Mouse (Mus musculus): Measurements from ENCODE around the gene Laptm4a. TPM values are rescaled to one million over a fixed set of nuclear protein-coding genes. Genes with fewer than 3 reads are reported as not detected.

Laptm4a gene
- polyA plus RNA-seq (2012; rRNA removed; ENCODE audit: low replicate concordance): 237 and 414 TPM in 2 replicates

GRCm38 (mm10) chr12:8921394-8922368, at the start of gene Laptm4a:
TSS of gene Laptm4a (plus strand) at chr12:8921664.

DNA sequence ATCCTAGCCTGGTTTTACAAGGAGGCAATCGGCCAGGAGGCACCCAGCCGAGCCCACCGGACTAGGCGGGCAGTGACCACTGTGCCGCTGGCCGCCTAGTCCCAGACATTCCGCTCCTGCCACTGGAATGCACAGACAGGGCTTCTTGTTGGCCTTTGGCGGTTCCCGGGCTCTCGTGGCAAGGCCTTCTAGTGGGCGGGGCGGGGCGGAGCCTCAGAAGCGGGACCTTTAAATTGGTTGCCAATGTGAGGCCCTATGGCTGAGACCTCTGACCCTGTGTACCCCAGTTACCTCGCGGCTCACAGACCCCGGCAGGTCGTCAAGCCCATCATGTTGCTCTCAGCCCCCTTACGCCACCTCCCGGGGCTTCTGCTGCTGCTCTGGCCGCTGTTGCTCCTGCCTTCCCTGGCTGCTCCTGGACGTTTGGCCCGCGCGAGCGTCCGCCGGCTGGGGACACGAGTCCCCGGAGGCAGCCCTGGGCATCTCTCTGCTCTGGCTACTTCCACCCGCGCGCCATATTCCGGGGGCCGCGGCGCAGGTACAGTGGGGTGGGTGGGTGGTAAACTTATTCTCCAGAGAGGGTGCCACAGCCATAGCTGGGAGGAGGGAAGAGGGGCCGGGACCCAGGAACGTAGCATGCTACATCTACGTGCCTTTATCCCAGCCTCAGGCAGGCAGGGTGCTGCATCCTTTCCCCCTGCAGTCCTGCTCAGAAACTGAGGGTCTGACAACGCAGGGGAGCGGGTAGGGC, 26.4 kb downstream of the Laptm4a start, which contains the start of gene Matn3:
Matn3 (plus strand) TSS at position 216 of the 751 bp plus-strand sequence.

DNA sequence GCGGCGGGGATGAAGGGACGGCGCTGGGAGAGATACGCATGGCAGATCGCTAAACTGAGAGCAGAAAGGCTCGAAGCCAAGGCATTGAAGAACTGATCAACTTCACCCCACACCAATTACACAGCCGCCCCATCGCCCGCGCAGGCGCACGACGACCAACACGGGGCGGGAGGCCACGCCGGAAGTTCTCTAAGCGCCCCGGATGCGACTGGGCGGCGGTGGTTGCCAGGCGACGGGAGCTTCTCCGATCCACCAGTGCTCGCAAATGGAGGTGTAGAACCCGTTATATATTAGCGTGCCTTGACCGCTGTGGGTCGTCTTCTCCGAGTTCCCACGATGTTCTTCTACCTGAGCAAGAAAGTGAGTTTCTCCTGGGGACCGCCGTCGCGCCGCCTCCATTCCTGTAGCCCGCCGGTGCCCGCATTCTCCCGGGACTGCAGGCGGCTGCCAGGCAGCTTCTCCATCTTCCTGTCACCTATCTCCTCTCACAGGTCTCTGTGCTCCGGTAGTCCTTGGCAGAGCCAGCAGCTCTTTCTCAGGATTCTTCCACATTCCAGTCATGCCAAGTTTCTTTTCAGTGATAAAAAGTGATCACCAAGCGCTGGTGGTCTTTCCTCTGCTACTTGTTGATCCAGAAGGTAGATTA, 52.5 kb downstream of the Laptm4a start, which contains the start of gene Wdr35:
Wdr35 (plus strand) TSS at position 73 of the 646 bp plus-strand sequence.

Other genes starting within 250 kb of the Laptm4a start
- gene Pum2, start 247.5 kb upstream of the Laptm4a start, polyA plus RNA-seq (2012; rRNA removed; ENCODE audit: low replicate concordance): 47.5 and 86.7 TPM in 2 replicates
- gene Sdc1, start 150.3 kb upstream of the Laptm4a start, polyA plus RNA-seq (2012; rRNA removed; ENCODE audit: low replicate concordance): 54.4 and 64.7 TPM in 2 replicates
- not detected in 2 replicates for gene Matn3, start 26.3 kb downstream of the Laptm4a start, polyA plus RNA-seq (2012; rRNA removed; ENCODE audit: low replicate concordance)
- 0.86 and 2.7 TPM in 2 replicates for gene Wdr35, start 52.2 kb downstream of the Laptm4a start, polyA plus RNA-seq (2012; rRNA removed; ENCODE audit: low replicate concordance)
- 6.8 and 10.7 TPM in 2 replicates for gene Ttc32, start 108.3 kb downstream of the Laptm4a start, polyA plus RNA-seq (2012; rRNA removed; ENCODE audit: low replicate concordance)

All from mammary gland, adult 2 months (tissue).